Mouse (Mus musculus) heart, adult 2 months (tissue): ENCODE measurements around the gene Vgf. TPM values are rescaled to one million over a fixed set of nuclear protein-coding genes. Genes with fewer than 3 reads are reported as not detected.

Experiments
- DNase-seq, 2 experiments: peaks; one replicate each; pipeline ENCODE4 v3.0.0; 2021
- H3K27ac ChIP-seq: fragments of 200-600 bp; 2 replicates; pipeline ENCODE4 v1.8.1; 2022
- H3K27me3 ChIP-seq: fragments of 200-500 bp; 2 replicates; pipeline ENCODE4 v1.6.1; 2012; ENCODE audit warnings: mild to moderate bottlenecking, low read length, inconsistent platforms, mixed read lengths; ENCODE audit not compliant: control insufficient read depth, insufficient read depth
- H3K36me3 ChIP-seq: fragments of 200-500 bp; 2 replicates; pipeline ENCODE4 v1.6.1; 2012; ENCODE audit warnings: low read length, inconsistent platforms; ENCODE audit not compliant: control insufficient read depth, insufficient read depth
- H3K4me1 ChIP-seq: fragments of 200-500 bp; 2 replicates; pipeline ENCODE4 v1.6.1; 2011; ENCODE audit warnings: low read length; ENCODE audit not compliant: control insufficient read depth, insufficient read depth
- H3K4me3 ChIP-seq: fragments of 200-600 bp; 2 replicates; pipeline ENCODE4 v1.8.1; 2022
- H3K79me2 ChIP-seq: fragments of 200-500 bp; replicated peaks from 2 replicates; pipeline ENCODE4 v1.6.1; 2012; ENCODE audit warnings: mild to moderate bottlenecking, inconsistent platforms, low read length, moderate library complexity, mixed read lengths; ENCODE audit not compliant: control insufficient read depth, insufficient read depth
- H3K9ac ChIP-seq: fragments of 200-500 bp; 2 replicates; pipeline ENCODE4 v1.6.1; 2012; ENCODE audit warnings: low read depth, mild to moderate bottlenecking, control low read depth, inconsistent platforms, low read length, mixed read lengths
- CTCF ChIP-seq: fragments of 200-600 bp; IDR thresholded peaks from 2 replicates; pipeline ENCODE4 v1.8.1; 2022; ENCODE audit warnings: antibody characterized with exemption, mild to moderate bottlenecking, moderate library complexity
- EP300 ChIP-seq: fragments of 200-500 bp; IDR thresholded peaks from 2 replicates; pipeline ENCODE4 v1.6.1; 2011; ENCODE audit warnings: low read depth, low read length, control low read depth; ENCODE audit not compliant: insufficient read depth
- POLR2A ChIP-seq: fragments of 200-500 bp; IDR thresholded peaks from 2 replicates; pipeline ENCODE4 v1.6.1; 2011; ENCODE audit warnings: mild to moderate bottlenecking, low read depth, low read length, control low read depth; ENCODE audit not compliant: insufficient read depth
- WGBS: fragments of 180-500 bp; shearing (Covaris S2); methylation state at CpG from one replicate; pipeline ENCODE4 v1.1.7; 2018; 5-methylcytosine and 5-hydroxymethylcytosine counted together
- intact Hi-C: fragments of 180-260 bp; cut with DNase I; formaldehyde crosslinking; loops from one replicate; pipeline ENCODE4 v1.15.1; 2025
- polyA plus RNA-seq: library from polyadenylated mRNA; depleted of rRNA; stranded (reverse); fragments of >200 nt; gene quantifications from 2 replicates; pipeline ENCODE4 v1.2.3, GENCODE M21; 2012
- total RNA-seq, 2 experiments: library from RNA; stranded (reverse); gene quantifications; 2 replicates each; pipeline ENCODE4 v1.2.3; 2021

Vgf gene
- total and polyA plus RNA-seq, 3 experiments = 0.06 TPM; not detected in 2

GRCm38 (mm10) chr5:137000612-137001011 lies 25.6 kb upstream of the Vgf start:
- H3K36me3 ChIP-seq = no peaks in the 10 kb centered on the region
- no peak overlapping the region for H3K27ac ChIP-seq
- TF ChIP-seq POLR2A = no peak
- TF ChIP-seq EP300 = no peak
- no peak for TF ChIP-seq CTCF
- no peaks in the 10 kb centered on the region for H3K79me2 ChIP-seq
- H3K27me3 ChIP-seq = no peaks in the 10 kb centered on the region
- intact Hi-C loops = no loop called here
- H3K4me1 ChIP-seq = no peaks in the 10 kb centered on the region
- no peak for DNase-seq
- 86% methylated on average over 2 of the region's 2 CpGs for WGBS
- no peak overlapping the region for H3K9ac ChIP-seq
- H3K4me3 ChIP-seq = no peak overlapping the region

- no peak for DNase-seq
- no peak overlapping the region for H3K27ac ChIP-seq
- WGBS = 30% methylated on average over 8 of the region's 8 CpGs
Measured at GRCm38 (mm10) chr5:137007276-137007675, 18.9 kb upstream of the Vgf start.

GRCm38 (mm10) chr5:137009988-137010387 lies 16.2 kb upstream of the Vgf start:
- WGBS = 19% methylated on average over 3 of the region's 3 CpGs

More at GRCm38 (mm10) chr5:137007276-137007675, 18.9 kb upstream of the Vgf start:
- no peak overlapping the region for H3K9ac ChIP-seq
- H3K27me3 ChIP-seq = no peaks in the 10 kb centered on the region
- TF ChIP-seq CTCF = no peak
- TF ChIP-seq EP300 = no peak
- no peak for TF ChIP-seq POLR2A
- H3K4me1 ChIP-seq = no peaks in the 10 kb centered on the region
- intact Hi-C loops = no loop called here
- H3K36me3 ChIP-seq = no peaks in the 10 kb centered on the region
- H3K79me2 ChIP-seq = no peaks in the 10 kb centered on the region
- H3K4me3 ChIP-seq = no peak overlapping the region

GRCm38 (mm10) chr5:137012401-137012950 lies 13.7 kb upstream of the Vgf start:
- Histone ChIP-seq H3K27ac (no peak overlapping the region), H3K27me3 (no peaks in the 10 kb centered on the region), H3K4me3 (no peak overlapping the region), H3K4me1 (no peaks in the 10 kb centered on the region), H3K79me2 (no peaks in the 10 kb centered on the region), H3K36me3 (no peaks in the 10 kb centered on the region), H3K9ac (no peak overlapping the region)
- intact Hi-C loops = no loop called here
- WGBS = 61% methylated on average over 15 of the region's 15 CpGs
- no peak for DNase-seq
- TF ChIP-seq POLR2A = no peak
- no peak for TF ChIP-seq EP300
- no peak for TF ChIP-seq CTCF

More at GRCm38 (mm10) chr5:137009988-137010387, 16.2 kb upstream of the Vgf start:
- Histone ChIP-seq H3K79me2 (no peaks in the 10 kb centered on the region), H3K36me3 (no peaks in the 10 kb centered on the region), H3K4me1 (no peaks in the 10 kb centered on the region), H3K9ac (no peak overlapping the region), H3K27me3 (no peaks in the 10 kb centered on the region), H3K27ac (no peak overlapping the region), H3K4me3 (no peak overlapping the region)
- DNase-seq = peak in 1 of 2 experiments; percentile 39
- intact Hi-C loops = no loop called here
- peak; percentile 83 for TF ChIP-seq CTCF
- TF ChIP-seq POLR2A = no peak
- no peak for TF ChIP-seq EP300

GRCm38 (mm10) chr5:137015913-137016312 lies 10.3 kb upstream of the Vgf start:
- 82% methylated on average over 3 of the region's 3 CpGs for WGBS
- Histone ChIP-seq H3K9ac (no peak overlapping the region), H3K79me2 (no peaks in the 10 kb centered on the region), H3K27me3 (no peaks in the 10 kb centered on the region), H3K36me3 (no peaks in the 10 kb centered on the region), H3K4me1 (no peaks in the 10 kb centered on the region), H3K4me3 (no peak overlapping the region), H3K27ac (no peak overlapping the region)
- intact Hi-C loops = no loop called here
- no peak for DNase-seq
- TF ChIP-seq EP300 (no peak), CTCF (no peak), POLR2A (no peak)

- Histone ChIP-seq H3K4me3 (no peak overlapping the region), H3K27ac (no peak overlapping the region), H3K9ac (no peak overlapping the region), H3K36me3 (no peaks in the 10 kb centered on the region), H3K4me1 (no peaks in the 10 kb centered on the region), H3K27me3 (peaks cover 7% of the 10 kb centered on the region), H3K79me2 (no peaks in the 10 kb centered on the region)
- 41% methylated on average over 3 of the region's 3 CpGs for WGBS
- intact Hi-C loops = no loop called here
- no peak for TF ChIP-seq EP300
- TF ChIP-seq CTCF = no peak
- no peak for TF ChIP-seq POLR2A
- DNase-seq = no peak
Measured at GRCm38 (mm10) chr5:137024318-137024717, 1.9 kb upstream of the Vgf start.
